Mouse (Mus musculus) G1E (cell line): Measurements from ENCODE around the gene Lyz1.

Source experiments
- CTCF ChIP-seq: IDR thresholded peaks from 2 replicates; pipeline ENCODE4 v1.5.1; 2012; ENCODE audit warnings: low read depth, low read length, inconsistent platforms, mixed read lengths
- TAL1 ChIP-seq: conservative IDR thresholded peaks from 2 replicates; pipeline ENCODE4 v1.6.1; 2012; ENCODE audit warnings: low read depth, low read length, inconsistent platforms, mixed read lengths

DNA sequence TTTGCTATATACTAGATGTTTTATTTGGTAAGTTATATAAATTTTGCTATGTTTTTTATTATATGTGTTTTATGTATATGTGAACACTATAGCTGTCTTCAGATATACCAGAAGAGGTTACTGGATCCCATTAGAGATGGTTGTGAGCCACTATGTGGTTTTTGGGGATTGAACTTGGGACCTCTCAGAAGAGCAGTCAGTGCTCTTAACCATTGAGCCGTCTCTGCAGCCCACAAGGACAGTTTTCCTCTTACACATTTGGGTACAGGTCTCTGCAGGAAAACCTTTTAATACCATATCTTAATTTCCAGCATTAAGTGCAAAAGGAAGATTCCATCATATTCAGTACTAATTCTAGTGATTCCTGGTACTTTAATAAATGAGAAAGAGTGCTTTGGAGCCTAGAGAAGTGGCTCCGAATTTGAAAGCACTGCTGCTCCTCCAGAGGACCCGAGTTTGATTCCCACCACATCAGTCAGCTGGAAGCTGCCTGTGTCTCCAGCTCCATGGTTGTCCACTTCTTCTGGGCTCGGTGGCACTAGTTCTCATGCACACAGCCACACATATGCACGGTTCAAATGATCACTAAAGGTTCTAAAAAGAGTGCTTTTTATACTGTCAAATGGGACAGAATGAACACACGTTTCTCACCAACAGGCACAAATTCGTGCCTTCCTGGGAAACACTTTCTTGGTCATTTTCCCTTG lies 8.6 kb downstream of the Lyz1 start:
- TF ChIP-seq CTCF = no peak
- no peak for TF ChIP-seq TAL1
